ENCODE assay signal across 22 mouse cellular contexts in the genomic region with DNA sequence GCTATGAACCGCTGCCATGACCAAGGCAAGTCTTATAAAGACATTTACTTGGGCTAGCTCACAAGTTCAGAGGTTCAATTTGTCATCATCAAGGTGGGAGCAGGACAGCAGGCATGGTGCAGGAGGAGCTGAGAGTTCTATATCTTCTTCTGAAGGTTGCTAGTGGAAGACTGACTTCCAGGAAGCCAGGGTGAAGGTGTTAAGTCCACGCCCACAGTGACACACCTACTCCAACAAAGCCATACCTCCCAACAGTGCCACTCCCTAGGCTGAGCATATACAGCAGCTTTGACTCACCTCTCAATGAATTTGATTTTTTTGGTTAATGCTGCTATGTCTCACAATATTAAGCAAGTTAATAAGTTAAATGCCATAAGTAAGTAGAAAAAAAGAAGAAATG.
DNase-seq lines count a peak whose midpoint lies in the region; ATAC-seq and TF ChIP-seq lines count a peak whose summit lies in the region.
"Had no signal": no experiment of that assay in that cellular context is flagged by ENCODE, and none has a peak within 500 bp of the region (broad histone marks: within the 10 kb centered on the region; RNA-seq: fewer than 3 reads in every experiment).

No protein-coding gene starts in this region.

- no peak overlapping the region for H3K4me2 ChIP-seq in stomach, postnatal 0 days (replicated peaks; ENCODE audit: low read depth)

- ATAC-seq in stomach, postnatal 0 days (ENCODE audit: low FRiP score, low TSS enrichment) = 0 out of 2 replicates have a peak, but pooled peaks have one; percentile 54
- ATAC-seq: activated CD4-positive, CD25-positive, alpha-beta regulatory T cell, adult 4 months; CD4-positive, CD25-positive, alpha-beta regulatory T cell, adult 4 months; Patski had no signal

- no peak for TF ChIP-seq EP300 in stomach, postnatal 0 days (optimal IDR thresholded peaks at IDR 0.05)

- H3K4me3 ChIP-seq in stomach, postnatal 0 days (ENCODE audit: low read depth, low read length) = no peak overlapping the region

- H3K9me3 ChIP-seq in stomach, postnatal 0 days (ENCODE audit: control insufficient read depth, low read length) = no peaks in the 10 kb centered on the region

- H3K27ac ChIP-seq in stomach, postnatal 0 days (replicated peaks) = no peak overlapping the region

- peak; percentile 64 for DNase-seq in heart, adult 11 months
- no peak for DNase-seq in heart, postnatal 36 days
- DNase-seq in R1 (ENCODE audit: low read depth, low spot score) = peak; percentile 12
- DNase-seq in stomach, postnatal 0 days (ENCODE audit: low spot score) = peak; percentile 43
- no peak for DNase-seq in kidney, postnatal 4 days
- DNase-seq in adrenal gland, adult 2 months = no peak
- DNase-seq: adrenal gland, adult 8-10 months; adrenal gland, postnatal 10 days; adrenal gland, postnatal 14 days; adrenal gland, postnatal 25 days; adrenal gland, postnatal 36 days; B cell, adult 2 months; cerebellum, adult 11 months; cerebellum, adult 11-12 months; cerebellum, adult 18-20 months; cerebellum, adult 2 months; cerebellum, adult 8-10 months had no signal

- 86% methylated on average over 2 of the region's 2 CpGs for WGBS in stomach, postnatal 0 days

- intact Hi-C loops in heart, postnatal 36 days (cut with DNase I) = no loop called here

- no peak for TF ChIP-seq CTCF in stomach, postnatal 0 days (IDR thresholded peaks at IDR 0.05; ENCODE audit: low read depth)

- no peaks in the 10 kb centered on the region for H3K36me3 ChIP-seq in stomach, postnatal 0 days (ENCODE audit: control insufficient read depth, insufficient read depth, low read length)
- H3K36me3 ChIP-seq: G1E had no signal

- no peaks in the 10 kb centered on the region for H3K27me3 ChIP-seq in stomach, postnatal 0 days (ENCODE audit: control insufficient read depth, insufficient read depth, low read length)
- H3K27me3 ChIP-seq: CH12.LX, Patski had no signal

- no peak overlapping the region for H3K9ac ChIP-seq in stomach, postnatal 0 days (ENCODE audit: low read length)

- no peaks in the 10 kb centered on the region for H3K4me1 ChIP-seq in stomach, postnatal 0 days (replicated peaks; ENCODE audit: control insufficient read depth, insufficient read depth)

Comparison
In these comparisons a context has a peak if more than half of its experiments do, and no peak if none do; other contexts are left out.
1. DNase-seq: peak in heart, adult 11 months (single experiment), R1 (single experiment) and stomach, postnatal 0 days (single experiment); none in heart, postnatal 36 days (0 of 2), kidney, postnatal 4 days (0 of 2) and adrenal gland, adult 2 months (single experiment).